Mouse (Mus musculus) forebrain, embryonic 14.5 days (tissue): ENCODE measurements at regions not wholly inside any gene's neighbourhood (a gene's known extent, or its start where the extent isn't known, plus 50 kb on each side); places are given as distances from the start of the nearest gene placed in this dataset.

Experiments
- ATAC-seq: fragments of 200-750 bp; cut with Nextera tagmentation; 2 replicates; pipeline ENCODE4 v1.8.0; 2017; ENCODE audit warnings: mild to moderate bottlenecking, moderate library complexity
- DNase-seq: peaks from one replicate; pipeline ENCODE4 v3.0.0-alpha.2; 2015; ENCODE audit warnings: low spot score
- H3K27ac ChIP-seq: fragments of 300-500 bp; sonication (generic); 2 replicates; pipeline ENCODE4 v1.5.1; 2014; ENCODE audit warnings: low read depth, mild to moderate bottlenecking, control low read depth, low read length, moderate library complexity
- H3K27me3 ChIP-seq: fragments of 300-500 bp; sonication (generic); replicated peaks from 2 replicates; pipeline ENCODE4 v1.6.1; 2014; ENCODE audit warnings: low read length, control low read depth, mixed read lengths; ENCODE audit not compliant: control insufficient read depth, insufficient read depth
- H3K36me3 ChIP-seq: fragments of 300-500 bp; sonication (generic); 2 replicates; pipeline ENCODE4 v1.6.1; 2014; ENCODE audit warnings: low read length, control low read depth; ENCODE audit not compliant: control insufficient read depth, insufficient read depth
- H3K4me1 ChIP-seq: fragments of 300-500 bp; sonication (generic); 2 replicates; pipeline ENCODE4 v1.6.1; 2014; ENCODE audit warnings: antibody characterized with exemption, low read length, control low read depth; ENCODE audit not compliant: control insufficient read depth, insufficient read depth
- H3K4me2 ChIP-seq: fragments of 300-500 bp; sonication (generic); 2 replicates; pipeline ENCODE4 v1.6.1; 2014; ENCODE audit warnings: mild to moderate bottlenecking, control low read depth, low read length
- H3K4me3 ChIP-seq: fragments of 300-500 bp; sonication (generic); 2 replicates; pipeline ENCODE4 v1.5.1; 2014; ENCODE audit warnings: low read depth, low read length, control low read depth
- H3K9ac ChIP-seq: fragments of 300-500 bp; sonication (generic); 2 replicates; pipeline ENCODE4 v1.6.1; 2014; ENCODE audit warnings: mild to moderate bottlenecking, low read length, control low read depth, moderate library complexity
- H3K9me3 ChIP-seq: fragments of 300-500 bp; sonication (generic); replicated peaks from 2 replicates; pipeline ENCODE4 v1.6.1; 2016; ENCODE audit warnings: low read length, control low read depth, mixed read lengths; ENCODE audit not compliant: control insufficient read depth
- WGBS: fragments of 180-500 bp; shearing (Covaris S2); extraction: QIAGEN DNeasy Blood & Tissue Kit; methylation state at CpG from one replicate; pipeline ENCODE4 v1.1.7; 2014; 5-methylcytosine and 5-hydroxymethylcytosine counted together

GRCm38 (mm10) chr10:37212350-37213035, 73.8 kb upstream of the Marcks start:
- H3K9ac ChIP-seq = no peak overlapping the region
- ATAC-seq = no peak
- no peaks in the 10 kb centered on the region for H3K27me3 ChIP-seq
- H3K36me3 ChIP-seq = no peaks in the 10 kb centered on the region
- H3K4me2 ChIP-seq = no peak overlapping the region
- H3K4me1 ChIP-seq = no peaks in the 10 kb centered on the region
- WGBS = 36% methylated on average over 1 of the region's 1 CpGs
- H3K27ac ChIP-seq = no peak overlapping the region
- DNase-seq = no peak
- no peaks in the 10 kb centered on the region for H3K9me3 ChIP-seq
- no peak overlapping the region for H3K4me3 ChIP-seq

DNA sequence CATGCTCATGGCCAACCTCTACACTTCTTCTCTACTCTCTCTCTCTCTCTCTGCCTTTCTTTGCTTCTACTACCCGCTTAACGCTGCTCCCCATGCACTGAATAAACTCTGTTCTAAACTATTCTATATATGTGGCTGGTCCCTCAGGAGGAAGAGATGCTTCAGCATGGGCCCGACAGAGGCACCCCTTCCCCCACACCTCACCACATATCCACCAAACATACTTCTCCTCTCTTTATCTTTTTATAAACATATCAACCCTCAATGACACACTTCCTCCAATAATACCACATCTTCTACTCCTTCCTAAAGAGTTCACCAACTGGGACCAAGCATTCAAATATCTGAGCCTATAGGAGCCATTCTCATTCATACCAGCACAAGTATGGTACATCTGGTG, 72.6 kb upstream of the Marcks start:
- Histone ChIP-seq H3K9me3 (no peaks in the 10 kb centered on the region), H3K9ac (no peak overlapping the region), H3K4me1 (no peaks in the 10 kb centered on the region), H3K4me3 (no peak overlapping the region), H3K27me3 (no peaks in the 10 kb centered on the region), H3K4me2 (no peak overlapping the region), H3K36me3 (no peaks in the 10 kb centered on the region), H3K27ac (no peak overlapping the region)
- DNase-seq = no peak
- 83% methylated on average over 3 of the region's 3 CpGs for WGBS
- no peak for ATAC-seq

GRCm38 (mm10) chr10:37210223-37210622, 71.5 kb upstream of the Marcks start:
- DNase-seq (no peak), ATAC-seq (no peak)
- Histone ChIP-seq H3K9ac (no peak overlapping the region), H3K4me1 (no peaks in the 10 kb centered on the region), H3K27ac (no peak overlapping the region), H3K36me3 (no peaks in the 10 kb centered on the region), H3K9me3 (no peaks in the 10 kb centered on the region), H3K4me3 (no peak overlapping the region), H3K4me2 (no peak overlapping the region), H3K27me3 (no peaks in the 10 kb centered on the region)
- WGBS = 96% methylated on average over 1 of the region's 1 CpGs

- Histone ChIP-seq H3K27me3 (no peaks in the 10 kb centered on the region), H3K4me3 (no peak overlapping the region), H3K9ac (no peak overlapping the region), H3K9me3 (no peaks in the 10 kb centered on the region), H3K4me1 (no peaks in the 10 kb centered on the region), H3K27ac (no peak overlapping the region), H3K4me2 (no peak overlapping the region), H3K36me3 (no peaks in the 10 kb centered on the region)
- DNase-seq (no peak), ATAC-seq (no peak)
- WGBS = 94% methylated on average over 1 of the region's 1 CpGs
Observed at GRCm38 (mm10) chr10:37206986-37207385, 68.3 kb upstream of the Marcks start.

- ATAC-seq (no peak), DNase-seq (no peak)
- no peaks in the 10 kb centered on the region for H3K36me3 ChIP-seq
- H3K27ac ChIP-seq = no peak overlapping the region
- 87% methylated on average over 4 of the region's 4 CpGs for WGBS
- H3K4me2 ChIP-seq = no peak overlapping the region
- H3K4me1 ChIP-seq = no peaks in the 10 kb centered on the region
- no peaks in the 10 kb centered on the region for H3K27me3 ChIP-seq
- H3K9me3 ChIP-seq = no peaks in the 10 kb centered on the region
- H3K9ac ChIP-seq = no peak overlapping the region
- no peak overlapping the region for H3K4me3 ChIP-seq
Observed at GRCm38 (mm10) chr10:37206546-37206945, 67.8 kb upstream of the Marcks start.

GRCm38 (mm10) chr10:37203709-37204108, 65.0 kb upstream of the Marcks start:
- Histone ChIP-seq H3K9me3 (no peaks in the 10 kb centered on the region), H3K4me2 (no peak overlapping the region), H3K9ac (no peak overlapping the region), H3K4me1 (no peaks in the 10 kb centered on the region), H3K4me3 (no peak overlapping the region), H3K36me3 (no peaks in the 10 kb centered on the region), H3K27ac (no peak overlapping the region), H3K27me3 (no peaks in the 10 kb centered on the region)
- ATAC-seq = no peak
- no peak for DNase-seq
- 98% methylated on average over 1 of the region's 1 CpGs for WGBS

- Histone ChIP-seq H3K9ac (no peak overlapping the region), H3K4me1 (no peaks in the 10 kb centered on the region), H3K27me3 (no peaks in the 10 kb centered on the region), H3K9me3 (no peaks in the 10 kb centered on the region), H3K4me2 (no peak overlapping the region), H3K4me3 (no peak overlapping the region), H3K27ac (no peak overlapping the region), H3K36me3 (no peaks in the 10 kb centered on the region)
- ATAC-seq (no peak), DNase-seq (no peak)
- WGBS = 94% methylated on average over 13 of the region's 13 CpGs
Observed at GRCm38 (mm10) chr10:37194798-37195453, 56.2 kb upstream of the Marcks start.

GRCm38 (mm10) chr10:37194131-37194797, 55.5 kb upstream of the Marcks start:
- Histone ChIP-seq H3K36me3 (no peaks in the 10 kb centered on the region), H3K4me1 (no peaks in the 10 kb centered on the region), H3K9ac (no peak overlapping the region), H3K4me2 (no peak overlapping the region), H3K27me3 (no peaks in the 10 kb centered on the region), H3K4me3 (no peak overlapping the region), H3K9me3 (no peaks in the 10 kb centered on the region), H3K27ac (no peak overlapping the region)
- DNase-seq (no peak), ATAC-seq (no peak)
- 91% methylated on average over 15 of the region's 15 CpGs for WGBS

DNA sequence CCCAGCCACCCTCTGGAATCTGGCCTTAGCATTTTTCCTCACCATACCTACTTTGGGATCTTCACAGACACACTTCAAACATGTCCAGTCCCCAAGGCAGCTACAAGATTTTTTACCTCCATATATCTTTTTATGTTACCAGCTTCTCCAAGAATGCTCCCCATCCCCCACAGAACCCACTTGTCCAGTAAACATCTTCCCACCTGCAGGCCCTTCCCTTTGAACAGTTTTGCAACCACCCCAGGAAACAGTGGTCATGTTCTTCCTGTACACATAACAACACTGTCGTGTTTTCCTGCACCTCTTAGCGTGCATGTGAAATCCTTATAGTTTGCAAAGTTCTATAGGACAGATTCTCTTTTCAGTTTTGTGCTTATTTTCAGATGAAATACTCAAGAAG, 53.9 kb upstream of the Marcks start:
- no peak for ATAC-seq
- no peak for DNase-seq
- Histone ChIP-seq H3K9ac (no peak overlapping the region), H3K4me1 (no peaks in the 10 kb centered on the region), H3K36me3 (no peaks in the 10 kb centered on the region), H3K4me3 (no peak overlapping the region), H3K27me3 (no peaks in the 10 kb centered on the region), H3K9me3 (no peaks in the 10 kb centered on the region), H3K27ac (no peak overlapping the region), H3K4me2 (no peak overlapping the region)
- 98% methylated on average over 2 of the region's 2 CpGs for WGBS
